Mouse (Mus musculus) liver, adult 2 months (tissue): ENCODE data around the gene Ntng2.

Source experiments
- CTCF ChIP-seq: fragments of 200-500 bp; IDR thresholded peaks from 2 replicates; pipeline ENCODE4 v1.5.1; 2011; ENCODE audit warnings: low read depth, low read length, control low read depth
- POLR2A ChIP-seq: fragments of 200-500 bp; IDR thresholded peaks from 2 replicates; pipeline ENCODE4 v1.6.1; 2011; ENCODE audit warnings: low read length, control low read depth; ENCODE audit not compliant: insufficient read depth; ENCODE audit errors: extremely low read depth

- no peak for TF ChIP-seq POLR2A
- no peak for TF ChIP-seq CTCF
Measured at GRCm38 (mm10) chr2:29295557-29295956, 42.8 kb upstream of the Ntng2 start.
